Mouse (Mus musculus) granulocyte monocyte progenitor cell, adult 5-6 weeks (primary cell): ENCODE results near the gene Ost4. TPM values are rescaled to one million over a fixed set of nuclear protein-coding genes. Genes with fewer than 3 reads are reported as not detected.

Experiments used
- ATAC-seq: replicated peaks from 2 replicates; pipeline ENCODE4 v1.8.0; 2016; ENCODE audit warnings: mild to moderate bottlenecking, moderate TSS enrichment, inconsistent platforms; ENCODE audit not compliant: poor library complexity, severe bottlenecking
- total RNA-seq, 2 experiments: library from RNA; stranded (forward) in 1 of 2; stranded (reverse) in 1 of 2; fragments of 200-712, 200-1000 nt in 1 of 2; fragments of >200 nt in 1 of 2; fragmentation: Nextera tagmentation in 1 of 2; gene quantifications; 2 replicates each; pipeline ENCODE4 v1.2.3; 2014 to 2017

Gene Ost4
- total RNA-seq, 2 experiments from 2014 or later, result 325 to 454 TPM

DNA sequence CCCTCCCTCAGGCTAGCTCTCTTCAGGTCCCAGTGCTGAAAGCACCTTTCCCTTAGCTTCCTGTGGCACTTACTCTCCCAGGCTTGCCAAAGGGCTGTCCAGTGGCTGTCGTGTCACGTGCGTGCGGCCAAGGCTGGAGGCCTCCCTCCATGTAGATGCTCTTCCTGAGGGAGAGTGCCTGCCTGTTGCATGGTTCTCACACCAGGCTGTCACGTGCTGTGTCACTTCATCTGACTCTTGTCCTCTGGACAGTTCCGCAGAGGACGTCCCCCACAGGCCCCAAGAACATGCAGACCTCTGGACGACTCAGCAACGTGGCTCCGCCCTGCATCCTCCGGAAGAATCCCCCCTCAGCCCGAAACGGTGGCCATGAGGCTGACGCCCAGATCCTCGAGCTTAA, 43.3 kb downstream of the Ost4 start:
- ATAC-seq, result no peak

DNA sequence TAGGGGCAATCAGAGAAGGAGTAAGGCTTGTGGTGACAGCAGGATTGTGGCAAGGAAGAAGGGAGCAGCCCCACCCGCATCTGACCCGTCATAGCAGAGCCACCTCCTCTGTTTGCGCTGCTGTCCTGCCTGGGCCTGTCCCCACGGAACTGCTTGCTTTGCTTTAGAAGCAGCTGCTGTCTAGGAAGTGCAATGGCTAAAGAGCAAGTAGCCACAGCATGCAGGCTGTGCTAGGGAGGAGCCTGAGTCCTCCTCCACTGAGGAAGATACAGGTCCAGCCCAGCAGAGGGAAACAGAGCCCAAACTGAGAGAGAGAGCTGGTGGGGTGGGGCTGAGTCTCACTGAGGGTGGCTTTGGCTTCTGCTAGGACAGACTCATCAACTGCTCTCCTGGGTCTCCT, 43.7 kb downstream of the Ost4 start:
- ATAC-seq, result peak; percentile 42; the same call in 1 of the 2 replicates

DNA sequence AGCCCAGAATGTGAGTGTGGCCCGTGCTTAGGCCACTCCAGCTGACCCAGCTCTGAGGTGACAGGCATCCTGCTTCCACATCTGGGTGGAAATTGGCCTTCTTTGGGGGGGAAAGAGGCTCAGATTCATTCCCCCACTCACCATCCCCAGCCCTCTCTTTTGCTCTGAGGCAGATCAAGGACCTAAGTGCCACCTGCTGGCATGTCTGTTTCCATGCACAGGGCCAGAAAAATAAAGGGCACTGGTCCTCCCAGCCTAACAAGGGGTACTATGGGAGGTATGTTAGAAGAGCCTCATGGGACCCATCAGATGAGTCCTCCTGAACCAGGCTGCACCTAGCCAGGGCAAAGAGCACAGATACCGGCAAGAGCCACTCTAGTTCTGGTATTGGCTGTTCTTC, 51.5 kb downstream of the Ost4 start:
- ATAC-seq, result no peak

Other genes starting within 250 kb of the Ost4 start
- 78.6 and 110 TPM in 2 replicates for gene Cenpa, start 241.0 kb downstream of the Ost4 start, total RNA-seq (2014; fragmentation: Nextera tagmentation)
- 84.8 and 124 TPM in 2 replicates for gene Cenpa, start 241.0 kb downstream of the Ost4 start, total RNA-seq (2017)
- not detected in 2 replicates for gene Dpysl5, start 196.2 kb downstream of the Ost4 start, total RNA-seq (2014; fragmentation: Nextera tagmentation)
- gene Dpysl5, start 196.2 kb downstream of the Ost4 start, total RNA-seq (2017), result not detected in 2 replicates
- gene Mapre3, start 93.1 kb downstream of the Ost4 start, total RNA-seq (2014; fragmentation: Nextera tagmentation), result not detected in 2 replicates
- gene Mapre3, start 93.1 kb downstream of the Ost4 start, total RNA-seq (2017), result not detected in 2 replicates
- 40.7 and 48.5 TPM in 2 replicates for gene Tmem214, start 39.8 kb downstream of the Ost4 start, total RNA-seq (2014; fragmentation: Nextera tagmentation)
- gene Tmem214, start 39.8 kb downstream of the Ost4 start, total RNA-seq (2017), result 21.5 and 24.9 TPM in 2 replicates
- 8.9 and 27.6 TPM in 2 replicates for gene Agbl5, start 19.1 kb downstream of the Ost4 start, total RNA-seq (2014; fragmentation: Nextera tagmentation)
- gene Agbl5, start 19.1 kb downstream of the Ost4 start, total RNA-seq (2017), result 7.7 and 12.5 TPM in 2 replicates
- 78.8 and 147 TPM in 2 replicates for gene Emilin1, start 5.6 kb upstream of the Ost4 start, total RNA-seq (2014; fragmentation: Nextera tagmentation)
- gene Emilin1, start 5.6 kb upstream of the Ost4 start, total RNA-seq (2017), result 124 and 152 TPM in 2 replicates
- gene Khk, start 13.6 kb upstream of the Ost4 start, total RNA-seq (2014; fragmentation: Nextera tagmentation), result 84.7 and 111 TPM in 2 replicates
- 66.4 and 80.2 TPM in 2 replicates for gene Khk, start 13.6 kb upstream of the Ost4 start, total RNA-seq (2017)
- gene Cgref1, start 37.8 kb upstream of the Ost4 start, total RNA-seq (2014; fragmentation: Nextera tagmentation), result not detected in 2 replicates
- gene Cgref1, start 37.8 kb upstream of the Ost4 start, total RNA-seq (2017), result 0.62 TPM in 1 of 2 replicates, not detected in the other
- 103 and 127 TPM in 2 replicates for gene Preb, start 52.6 kb upstream of the Ost4 start, total RNA-seq (2014; fragmentation: Nextera tagmentation)
- 42.7 and 67.9 TPM in 2 replicates for gene Preb, start 52.6 kb upstream of the Ost4 start, total RNA-seq (2017)
- not detected in 2 replicates for gene Tcf23, start 60.9 kb upstream of the Ost4 start, total RNA-seq (2014; fragmentation: Nextera tagmentation)
- not detected in 2 replicates for gene Tcf23, start 60.9 kb upstream of the Ost4 start, total RNA-seq (2017)
- 42.7 and 79.1 TPM in 2 replicates for gene Atraid, start 140.5 kb upstream of the Ost4 start, total RNA-seq (2014; fragmentation: Nextera tagmentation)
- 44.7 and 59.4 TPM in 2 replicates for gene Atraid, start 140.5 kb upstream of the Ost4 start, total RNA-seq (2017)
- 7.2 and 7.9 TPM in 2 replicates for gene Slc5a6, start 141.1 kb upstream of the Ost4 start, total RNA-seq (2014; fragmentation: Nextera tagmentation)
- gene Slc5a6, start 141.1 kb upstream of the Ost4 start, total RNA-seq (2017), result 5.8 and 8.8 TPM in 2 replicates
- gene Cad, start 147.0 kb upstream of the Ost4 start, total RNA-seq (2014; fragmentation: Nextera tagmentation), result 57.4 and 70.3 TPM in 2 replicates
- gene Cad, start 147.0 kb upstream of the Ost4 start, total RNA-seq (2017), result 23.1 and 39.5 TPM in 2 replicates
- not detected in 2 replicates for gene Dnajc5g, start 198.5 kb upstream of the Ost4 start, total RNA-seq (2014; fragmentation: Nextera tagmentation)
- gene Dnajc5g, start 198.5 kb upstream of the Ost4 start, total RNA-seq (2017), result not detected in 2 replicates
- not detected in 2 replicates for gene Slc30a3, start 200.4 kb upstream of the Ost4 start, total RNA-seq (2014; fragmentation: Nextera tagmentation)
- not detected in 2 replicates for gene Slc30a3, start 200.4 kb upstream of the Ost4 start, total RNA-seq (2017)
- not detected in 2 replicates for gene Trim54, start 208.9 kb upstream of the Ost4 start, total RNA-seq (2014; fragmentation: Nextera tagmentation)
- gene Trim54, start 208.9 kb upstream of the Ost4 start, total RNA-seq (2017), result not detected in 2 replicates
- gene Ucn, start 231.0 kb upstream of the Ost4 start, total RNA-seq (2014; fragmentation: Nextera tagmentation), result not detected in 2 replicates
- gene Ucn, start 231.0 kb upstream of the Ost4 start, total RNA-seq (2017), result not detected in 2 replicates
- gene Mpv17, start 246.5 kb upstream of the Ost4 start, total RNA-seq (2014; fragmentation: Nextera tagmentation), result 19.6 and 42.3 TPM in 2 replicates
- 20.9 and 32.9 TPM in 2 replicates for gene Mpv17, start 246.5 kb upstream of the Ost4 start, total RNA-seq (2017)